Mouse (Mus musculus) heart, postnatal 36 days (tissue): Measurements from ENCODE around the gene Sumo3. TPM values are rescaled to one million over a fixed set of nuclear protein-coding genes. Genes with fewer than 3 reads are reported as not detected.
A peak's percentile ranks its signal among the peaks of the same experiment; 100 is the strongest.

Source experiments
- DNase-seq, 2 experiments: peaks; one replicate each; pipeline ENCODE4 v3.0.0; 2021 to 2022
- intact Hi-C: fragments of 180-260 bp; cut with DNase I; formaldehyde crosslinking; loops from one replicate; pipeline ENCODE4 v1.15.1; 2025
- total RNA-seq, 2 experiments: library from RNA; stranded (reverse); gene quantifications; 2 replicates each; pipeline ENCODE4 v1.2.3; 2021

Gene Sumo3
- 10 to 100 TPM; 52.9 to 58.9 TPM for total RNA-seq

- intact Hi-C loops, result loop anchor here (10.0 kb wide), 1 partner anchor 191 kb away; the partner anchor contains the start of gene Adarb1
- peak; percentile 99 for DNase-seq
These were observed at the start of gene Sumo3, which contains the start of gene Gm49325 for GRCm38 (mm10) chr10:77605908-77606826. Gene Sumo3, plus strand, starts transcription at chr10:77606097. Gene Gm49325, plus strand, starts transcription at chr10:77606197.

GRCm38 (mm10) chr10:77556631-77557030 lies 49.3 kb upstream of the Sumo3 start:
- intact Hi-C loops, result no loop called here
- DNase-seq, result no peak

- DNase-seq, result no peak
- intact Hi-C loops, result no loop called here
These were observed 48.3 kb upstream of the Sumo3 start for GRCm38 (mm10) chr10:77557641-77558040.

- no peak for DNase-seq
- intact Hi-C loops, result loop anchor here (10.0 kb wide), 1 partner anchor 415 kb away; no protein-coding TSS in a partner anchor
These were observed 45.8 kb upstream of the Sumo3 start for GRCm38 (mm10) chr10:77560090-77560489.

- DNase-seq, result no peak
- intact Hi-C loops, result loop anchor here (10.0 kb wide), 1 partner anchor 416 kb away; no protein-coding TSS in a partner anchor
These were observed 45.1 kb upstream of the Sumo3 start for GRCm38 (mm10) chr10:77560830-77561229.

GRCm38 (mm10) chr10:77561508-77561907 lies 44.4 kb upstream of the Sumo3 start:
- DNase-seq, result no peak
- intact Hi-C loops, result loop anchor here (10.0 kb wide), 1 partner anchor 417 kb away; no protein-coding TSS in a partner anchor

- no peak for DNase-seq
- intact Hi-C loops, result loop anchor here (5.0 to 10.0 kb wide), 2 partner anchors 283 to 420 kb away; no protein-coding TSS in a partner anchor
These were observed 40.9 kb upstream of the Sumo3 start for GRCm38 (mm10) chr10:77565005-77565404.

- intact Hi-C loops, result loop anchor here (1.0 to 10.0 kb wide), 3 partner anchors 49 to 422 kb away; no protein-coding TSS in a partner anchor
These were observed 39.2 kb upstream of the Sumo3 start for GRCm38 (mm10) chr10:77566651-77567050.

GRCm38 (mm10) chr10:77569481-77569880 lies 36.4 kb upstream of the Sumo3 start:
- intact Hi-C loops, result loop anchor here (5.0 to 10.0 kb wide), 2 partner anchors 287 to 425 kb away; no protein-coding TSS in a partner anchor
- DNase-seq, result no peak

More at GRCm38 (mm10) chr10:77566651-77567050, 39.2 kb upstream of the Sumo3 start:
- DNase-seq, result peak; percentile 87 to 94

GRCm38 (mm10) chr10:77569973-77570658 lies 35.8 kb upstream of the Sumo3 start:
- DNase-seq, result no peak
- intact Hi-C loops, result loop anchor here (5.0 to 10.0 kb wide), 2 partner anchors 288 to 425 kb away; no protein-coding TSS in a partner anchor

GRCm38 (mm10) chr10:77572225-77572624 lies 33.7 kb upstream of the Sumo3 start:
- no peak for DNase-seq

GRCm38 (mm10) chr10:77573162-77573561 lies 32.7 kb upstream of the Sumo3 start:
- no peak for DNase-seq
- intact Hi-C loops, result no loop called here

More at GRCm38 (mm10) chr10:77572225-77572624, 33.7 kb upstream of the Sumo3 start:
- intact Hi-C loops, result no loop called here

GRCm38 (mm10) chr10:77580027-77580920 lies 25.6 kb upstream of the Sumo3 start:
- intact Hi-C loops, result loop anchor here (5.0 kb wide), 2 partner anchors 42 to 163 kb away; partner anchors contain the start of genes Adarb1 and Ube2g2
- no peak for DNase-seq

GRCm38 (mm10) chr10:77581023-77581407 lies 24.9 kb upstream of the Sumo3 start:
- intact Hi-C loops, result loop anchor here (5.0 kb wide), 2 partner anchors 41 to 164 kb away; partner anchors contain the start of genes Adarb1 and Ube2g2
- DNase-seq, result no peak

GRCm38 (mm10) chr10:77581408-77582284 lies 24.3 kb upstream of the Sumo3 start, which contains the start of gene Pttg1ip:
Gene Pttg1ip, plus strand, starts transcription at chr10:77581720.
- intact Hi-C loops, result loop anchor here (5.0 kb wide), 2 partner anchors 41 to 164 kb away; partner anchors contain the start of genes Adarb1 and Ube2g2
- peak; percentile 94 to 97 for DNase-seq

GRCm38 (mm10) chr10:77582285-77582618 lies 23.6 kb upstream of the Sumo3 start:
- intact Hi-C loops, result loop anchor here (5.0 kb wide), 2 partner anchors 40 to 165 kb away; partner anchors contain the start of genes Adarb1 and Ube2g2

GRCm38 (mm10) chr10:77583795-77584422 lies 22.0 kb upstream of the Sumo3 start:
- intact Hi-C loops, result loop anchor here (5.0 kb wide), 2 partner anchors 38 to 167 kb away; partner anchors contain the start of genes Adarb1 and Ube2g2
- DNase-seq, result peak; percentile 39 to 45

More at GRCm38 (mm10) chr10:77582285-77582618, 23.6 kb upstream of the Sumo3 start:
- no peak for DNase-seq

- no peak for DNase-seq
- intact Hi-C loops, result no loop called here
These were observed 19.3 kb upstream of the Sumo3 start for GRCm38 (mm10) chr10:77586637-77587036.
